Mouse (Mus musculus): Measurements from ENCODE around the gene Coro7.

- TF ChIP-seq EP300 (IDR thresholded peaks at IDR 0.05; ENCODE audit: low read depth) = no peak
- no peak for TF ChIP-seq CTCF (IDR thresholded peaks at IDR 0.05; ENCODE audit: low read depth)
Observed at GRCm38 (mm10) chr16:4624481-4625110, 55.0 kb downstream of the Coro7 start, which contains the start of gene Pam16.
